Mouse (Mus musculus) cerebellum, adult 11 months (tissue): ENCODE data around the gene Srebf2.

Experiments used
- DNase-seq: peaks from one replicate; pipeline ENCODE4 v3.0.0; 2022

Gene Srebf2

GRCm38 (mm10) chr15:82209295-82210050 is 62.5 kb downstream of the Srebf2 start:
- DNase-seq = no peak

GRCm38 (mm10) chr15:82210801-82211200 is 63.8 kb downstream of the Srebf2 start:
- no peak for DNase-seq

- no peak for DNase-seq
Observed at GRCm38 (mm10) chr15:82211281-82211680, 64.3 kb downstream of the Srebf2 start.

- DNase-seq = peak; percentile 65
Observed at GRCm38 (mm10) chr15:82211911-82212751, 65.2 kb downstream of the Srebf2 start.

- no peak for DNase-seq
Observed at GRCm38 (mm10) chr15:82212752-82213063, 65.7 kb downstream of the Srebf2 start, which contains the start of gene Shisa8. Gene Shisa8 (minus strand): TSS chr15:82212815.

GRCm38 (mm10) chr15:82213222-82213621 is 66.2 kb downstream of the Srebf2 start:
- no peak for DNase-seq

GRCm38 (mm10) chr15:82215332-82216046 is 68.5 kb downstream of the Srebf2 start:
- peak; percentile 69 for DNase-seq

GRCm38 (mm10) chr15:82216142-82216827 is 69.3 kb downstream of the Srebf2 start:
- no peak for DNase-seq

- no peak for DNase-seq
Observed at GRCm38 (mm10) chr15:82217039-82217438, 70.1 kb downstream of the Srebf2 start.

- no peak for DNase-seq
Observed at GRCm38 (mm10) chr15:82217980-82218379, 71.0 kb downstream of the Srebf2 start.

- DNase-seq = no peak
Observed at GRCm38 (mm10) chr15:82218778-82219666, 72.0 kb downstream of the Srebf2 start.

- no peak for DNase-seq
Observed at GRCm38 (mm10) chr15:82220003-82220675, 73.2 kb downstream of the Srebf2 start.

GRCm38 (mm10) chr15:82221104-82221860 is 74.3 kb downstream of the Srebf2 start:
- DNase-seq = no peak

GRCm38 (mm10) chr15:82223251-82223650 is 76.3 kb downstream of the Srebf2 start:
- no peak for DNase-seq

- no peak for DNase-seq
Observed at GRCm38 (mm10) chr15:82223657-82224601, 76.9 kb downstream of the Srebf2 start, which contains the start of gene Tnfrsf13c. Gene Tnfrsf13c (minus strand): TSS chr15:82224369.

GRCm38 (mm10) chr15:82224602-82225215 is 77.7 kb downstream of the Srebf2 start:
- no peak for DNase-seq

GRCm38 (mm10) chr15:82225769-82226168 is 78.8 kb downstream of the Srebf2 start:
- no peak for DNase-seq

GRCm38 (mm10) chr15:82229542-82230045 is 82.6 kb downstream of the Srebf2 start:
- no peak for DNase-seq
